Mouse (Mus musculus) layer of hippocampus, adult 2 months (tissue): ENCODE results near the gene Il1rapl1. TPM values are rescaled to one million over a fixed set of nuclear protein-coding genes. Genes with fewer than 3 reads are reported as not detected.

Experiments used
- DNase-seq, 2 experiments: peaks; one replicate each; pipeline ENCODE4 v3.0.0; 2022; ENCODE audit warnings: low spot score in 2 of 2
- H3K27ac ChIP-seq: fragments of 200-600 bp; 2 replicates; pipeline ENCODE4 v1.8.1; 2022
- H3K4me3 ChIP-seq: fragments of 200-600 bp; 2 replicates; pipeline ENCODE4 v1.8.1; 2022; ENCODE audit warnings: mild to moderate bottlenecking
- CTCF ChIP-seq: fragments of 200-600 bp; conservative IDR thresholded peaks from 2 replicates; pipeline ENCODE4 v1.8.1; 2022; ENCODE audit warnings: antibody characterized with exemption, mild to moderate bottlenecking, moderate library complexity
- long read RNA-seq, 2 experiments: library from polyadenylated mRNA; stranded (forward); transcript quantifications; one replicate each; pipeline ENCODE4 v2.0.0; 2021; ENCODE audit warnings: borderline mapping rate in 2 of 2
- total RNA-seq, 2 experiments: library from RNA; stranded (reverse); gene quantifications; 2 replicates each; pipeline ENCODE4 v1.2.3; 2021

Il1rapl1 gene
- 10 to 100 TPM; 19.4 to 22.0 TPM for total RNA-seq
- long read RNA-seq, experiment 1, partial matches to known transcripts = 0 of 2 reads
- long read RNA-seq, experiment 1, other reads (novel, unspliced or antisense) = 2 of 2 reads
- long read RNA-seq, experiment 2, partial matches to known transcripts = 0 of 5 reads
- long read RNA-seq, experiment 2, other reads (novel, unspliced or antisense) = 5 of 5 reads

GRCm38 (mm10) chrX:88115609-88116073 is at the start of gene Il1rapl1:
TSS of gene Il1rapl1 (minus strand) at chrX:88115645.
- peak; percentile 25 to 61 for DNase-seq
- TF ChIP-seq CTCF = peak; percentile 65
- Histone ChIP-seq H3K27ac (peak within 1 kb of the TSS; percentile 90), H3K4me3 (peak within 1 kb of the TSS; percentile 62)

- DNase-seq = no peak
- H3K27ac ChIP-seq = no peak overlapping the region
- H3K4me3 ChIP-seq = no peak overlapping the region
- TF ChIP-seq CTCF = no peak
Observed at GRCm38 (mm10) chrX:88158037-88158436, 42.6 kb upstream of the Il1rapl1 start.

- DNase-seq = no peak
- Histone ChIP-seq H3K27ac (no peak overlapping the region), H3K4me3 (no peak overlapping the region)
- TF ChIP-seq CTCF = no peak
Observed at GRCm38 (mm10) chrX:88125612-88126011, 10.2 kb upstream of the Il1rapl1 start.

GRCm38 (mm10) chrX:88120070-88120469 is 4.6 kb upstream of the Il1rapl1 start:
- no peak overlapping the region for H3K4me3 ChIP-seq
- TF ChIP-seq CTCF = no peak
- no peak overlapping the region for H3K27ac ChIP-seq
- no peak for DNase-seq

- no peak for DNase-seq
- no peak for TF ChIP-seq CTCF
- Histone ChIP-seq H3K27ac (no peak overlapping the region), H3K4me3 (no peak overlapping the region)
Observed at GRCm38 (mm10) chrX:88117858-88118257, 2.4 kb upstream of the Il1rapl1 start.

GRCm38 (mm10) chrX:88116326-88116725 is 881 bp upstream of the Il1rapl1 start:
- Histone ChIP-seq H3K27ac (peak overlapping the region; percentile 90; the same call in 1 of the 2 replicates), H3K4me3 (peak overlapping the region; percentile 62)
- no peak for DNase-seq
- no peak for TF ChIP-seq CTCF

GRCm38 (mm10) chrX:88113561-88113960 is 1.9 kb downstream of the Il1rapl1 start:
- no peak for TF ChIP-seq CTCF
- H3K4me3 ChIP-seq = peak overlapping the region; percentile 62
- DNase-seq = no peak
- peak overlapping the region; percentile 90 for H3K27ac ChIP-seq

- DNase-seq = no peak
- Histone ChIP-seq H3K27ac (peak overlapping the region; percentile 73), H3K4me3 (peak overlapping the region; percentile 41)
- peak; percentile 50 for TF ChIP-seq CTCF
Observed at GRCm38 (mm10) chrX:88112254-88112653, 3.2 kb downstream of the Il1rapl1 start.

GRCm38 (mm10) chrX:88109733-88110132 is 5.7 kb downstream of the Il1rapl1 start:
- no peak overlapping the region for H3K4me3 ChIP-seq
- DNase-seq = no peak
- peak overlapping the region; percentile 23; the same call in 1 of the 2 replicates for H3K27ac ChIP-seq
- TF ChIP-seq CTCF = no peak

GRCm38 (mm10) chrX:88093936-88094569 is 21.4 kb downstream of the Il1rapl1 start:
- Histone ChIP-seq H3K4me3 (no peak overlapping the region), H3K27ac (peak overlapping the region; percentile 43; the same call in 1 of the 2 replicates)
- no peak for DNase-seq
- TF ChIP-seq CTCF = no peak

GRCm38 (mm10) chrX:88089873-88090272 is 25.6 kb downstream of the Il1rapl1 start:
- peak overlapping the region; percentile 79 for H3K27ac ChIP-seq
- no peak for TF ChIP-seq CTCF
- DNase-seq = no peak
- H3K4me3 ChIP-seq = no peak overlapping the region

GRCm38 (mm10) chrX:88072741-88073419 is 42.6 kb downstream of the Il1rapl1 start:
- Histone ChIP-seq H3K27ac (peak overlapping the region; percentile 48; the same call in 1 of the 2 replicates), H3K4me3 (no peak overlapping the region)
- DNase-seq = no peak
- TF ChIP-seq CTCF = no peak

GRCm38 (mm10) chrX:88070368-88070767 is 45.1 kb downstream of the Il1rapl1 start:
- DNase-seq = no peak
- no peak for TF ChIP-seq CTCF
- H3K4me3 ChIP-seq = no peak overlapping the region
- H3K27ac ChIP-seq = no peak overlapping the region
